Mouse (Mus musculus) cerebellum, adult 2 months (tissue): Measurements from ENCODE around the gene Mtap.

Experiments
- CTCF ChIP-seq: fragments of 200-500 bp; IDR thresholded peaks from 2 replicates; pipeline ENCODE4 v1.5.1; 2011; ENCODE audit warnings: low read depth, mild to moderate bottlenecking, control low read depth, low read length, moderate library complexity, borderline replicate concordance; ENCODE audit not compliant: insufficient read depth
- POLR2A ChIP-seq: fragments of 200-500 bp; IDR thresholded peaks from 2 replicates; pipeline ENCODE4 v1.6.1; 2011; ENCODE audit warnings: low read length, control low read depth, borderline replicate concordance; ENCODE audit not compliant: insufficient read depth

DNA sequence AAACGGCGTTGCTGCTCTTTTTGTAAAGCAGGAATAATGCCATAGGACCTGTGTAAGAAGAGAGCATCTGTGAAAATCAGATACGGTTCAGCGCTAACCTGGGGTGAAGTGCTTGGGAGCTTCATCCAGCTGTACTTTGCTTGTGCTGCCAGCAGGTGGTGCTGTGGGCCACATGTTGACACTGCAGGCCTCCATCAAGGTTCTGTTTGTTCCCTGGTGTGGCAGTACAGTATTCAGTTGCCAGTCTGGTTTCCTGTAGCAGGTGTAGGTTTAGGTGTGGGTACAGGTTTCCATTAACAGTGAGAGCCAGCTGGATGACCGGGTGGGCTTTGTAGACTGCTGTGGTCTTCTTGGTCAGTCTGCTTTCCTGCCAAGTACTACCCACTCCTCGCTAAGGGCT is 8.5 kb downstream of the Mtap start:
- peak; percentile 93 for TF ChIP-seq CTCF
- TF ChIP-seq POLR2A = no peak
